Mouse (Mus musculus) small intestine, adult 2 months (tissue): ENCODE measurements around the gene Iqce.

Source experiments
- CTCF ChIP-seq: fragments of 200-500 bp; IDR thresholded peaks from 2 replicates; pipeline ENCODE4 v1.5.1; 2012; ENCODE audit warnings: low read depth, mild to moderate bottlenecking, control low read depth, inconsistent platforms, low read length, moderate library complexity, mixed read lengths; ENCODE audit not compliant: insufficient replicate concordance, insufficient read length; ENCODE audit errors: extremely low read depth
- POLR2A ChIP-seq: fragments of 200-500 bp; IDR thresholded peaks from 2 replicates; pipeline ENCODE4 v1.6.1; 2012; ENCODE audit warnings: low read depth, mild to moderate bottlenecking, control low read depth, inconsistent platforms, low read length, moderate library complexity

- no peak for TF ChIP-seq CTCF
- no peak for TF ChIP-seq POLR2A
Measured at GRCm38 (mm10) chr5:140614837-140615236, 87.3 kb downstream of the Iqce start.
